Mouse (Mus musculus) kidney, postnatal 36 days (tissue): Measurements from ENCODE around the gene Opalin.

ENCODE experiments used
- DNase-seq, 2 experiments: peaks; one replicate each; pipeline ENCODE4 v3.0.0; 2021 to 2022; ENCODE audit warnings: mixed read lengths in 2 of 2

Gene Opalin

GRCm38 (mm10) chr19:41076906-41077305 is at the start of gene Opalin:
Gene Opalin (minus strand): TSS chr19:41077113.
- DNase-seq: no peak

GRCm38 (mm10) chr19:41123009-41123408 is 46.1 kb upstream of the Opalin start:
- DNase-seq: no peak

GRCm38 (mm10) chr19:41119924-41120323 is 43.0 kb upstream of the Opalin start:
- no peak for DNase-seq

GRCm38 (mm10) chr19:41118346-41118745 is 41.4 kb upstream of the Opalin start:
- DNase-seq: no peak

DNA sequence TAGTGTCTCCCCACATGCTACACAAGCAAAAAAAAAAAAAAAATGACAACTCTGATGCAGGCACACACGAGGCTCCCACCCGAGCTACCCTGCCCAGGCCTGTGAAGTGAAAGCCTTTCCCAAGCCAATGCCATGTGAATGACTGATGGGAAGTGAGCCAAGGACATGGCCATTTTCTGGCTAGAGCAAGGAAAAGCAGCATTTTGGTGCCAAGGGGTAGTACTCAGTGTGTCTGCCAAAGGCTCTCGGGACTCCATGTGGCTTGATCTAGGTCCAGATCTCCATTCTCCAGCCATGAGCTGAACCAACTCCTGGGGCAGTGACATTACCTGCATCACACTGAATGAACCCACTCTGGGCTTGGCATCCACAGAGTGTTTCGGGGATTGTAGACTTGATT is 40.4 kb upstream of the Opalin start:
- DNase-seq: no peak

- no peak for DNase-seq
Observed at GRCm38 (mm10) chr19:41114611-41115010, 37.7 kb upstream of the Opalin start.

GRCm38 (mm10) chr19:41113911-41114531 is 37.1 kb upstream of the Opalin start:
- no peak for DNase-seq

DNA sequence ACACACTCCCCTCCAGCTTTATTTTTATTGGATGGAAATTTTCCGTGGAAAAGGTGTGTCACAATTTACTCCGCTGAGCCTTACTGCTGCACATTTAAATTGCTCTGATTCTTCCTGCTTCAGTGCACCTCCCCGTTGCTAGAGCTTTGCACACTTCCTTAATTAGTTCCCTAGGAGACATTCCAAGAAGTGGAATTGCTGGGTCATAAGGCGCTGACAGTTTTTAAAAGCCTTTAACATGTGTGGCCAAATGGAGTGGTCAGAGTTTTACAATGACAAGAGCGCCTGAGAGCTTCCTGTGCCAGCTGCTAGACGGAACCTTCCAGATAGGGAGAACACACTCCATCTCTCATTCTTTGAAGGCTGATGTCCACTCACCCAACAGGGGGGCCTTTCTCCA is 35.7 kb upstream of the Opalin start:
- DNase-seq: no peak

DNA sequence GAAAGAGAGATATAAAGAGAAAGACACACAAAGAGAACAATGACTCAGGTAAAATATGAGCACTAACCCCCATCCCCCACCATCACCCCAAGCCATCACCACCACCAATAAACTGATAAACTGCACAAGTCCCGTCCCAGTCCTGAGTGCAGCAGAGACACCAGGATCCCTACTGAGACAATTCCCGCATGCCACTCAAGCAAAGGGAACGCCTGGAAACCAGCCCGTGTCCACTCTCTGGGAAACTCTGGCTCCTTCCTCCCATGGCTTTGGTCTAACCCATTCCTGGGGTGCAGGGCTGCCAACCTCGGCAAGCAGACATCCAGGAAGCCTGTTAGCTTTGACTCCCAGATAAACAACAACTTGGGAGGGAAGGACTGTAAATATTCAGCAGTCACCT is 33.1 kb upstream of the Opalin start:
- no peak for DNase-seq

- no peak for DNase-seq
Observed at GRCm38 (mm10) chr19:41109496-41109895, 32.6 kb upstream of the Opalin start.

GRCm38 (mm10) chr19:41108666-41109065 is 31.8 kb upstream of the Opalin start:
- no peak for DNase-seq

GRCm38 (mm10) chr19:41107530-41107929 is 30.6 kb upstream of the Opalin start:
- no peak for DNase-seq

DNA sequence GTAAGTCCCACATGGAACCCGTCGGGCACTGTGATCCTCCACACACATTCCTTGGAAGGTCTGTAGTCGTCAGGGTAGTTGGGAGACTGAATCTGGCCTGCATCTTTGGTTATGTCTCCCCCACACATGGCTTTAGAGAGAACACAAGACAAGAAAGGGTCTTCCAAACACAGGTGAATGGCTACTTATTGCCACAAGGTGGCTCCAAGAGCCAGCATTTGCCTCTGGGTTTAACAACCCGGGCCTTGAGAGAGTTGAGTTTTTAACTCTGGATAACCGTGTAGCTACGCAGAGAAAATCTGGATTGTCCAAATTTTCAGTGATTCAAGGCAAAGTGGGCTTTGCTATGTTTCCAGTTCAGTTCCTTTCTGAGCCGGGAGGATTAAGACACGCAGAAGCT is 28.0 kb upstream of the Opalin start:
- peak in 1 of 2 experiments; percentile 48 for DNase-seq

DNA sequence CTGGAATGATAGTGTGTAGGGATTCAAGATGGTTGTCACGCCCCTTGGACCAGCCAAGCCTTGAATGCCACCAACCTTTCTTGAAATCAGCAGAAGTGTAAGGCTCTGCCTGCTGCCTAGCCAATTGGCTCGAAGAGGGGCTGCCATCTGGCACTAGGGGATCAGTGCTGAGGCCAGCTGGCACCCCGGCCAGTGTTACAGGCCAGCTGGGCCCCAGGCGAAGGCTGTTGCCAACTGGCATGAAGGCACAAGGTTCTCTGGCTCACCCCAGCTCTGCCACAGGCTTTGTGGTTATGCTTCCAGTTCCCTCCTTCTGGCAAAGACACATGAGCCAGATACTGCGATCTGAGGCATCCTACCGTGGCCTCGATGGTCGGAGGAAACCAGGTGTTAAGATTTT is 24.5 kb upstream of the Opalin start:
- DNase-seq: peak in 1 of 2 experiments; percentile 21

DNA sequence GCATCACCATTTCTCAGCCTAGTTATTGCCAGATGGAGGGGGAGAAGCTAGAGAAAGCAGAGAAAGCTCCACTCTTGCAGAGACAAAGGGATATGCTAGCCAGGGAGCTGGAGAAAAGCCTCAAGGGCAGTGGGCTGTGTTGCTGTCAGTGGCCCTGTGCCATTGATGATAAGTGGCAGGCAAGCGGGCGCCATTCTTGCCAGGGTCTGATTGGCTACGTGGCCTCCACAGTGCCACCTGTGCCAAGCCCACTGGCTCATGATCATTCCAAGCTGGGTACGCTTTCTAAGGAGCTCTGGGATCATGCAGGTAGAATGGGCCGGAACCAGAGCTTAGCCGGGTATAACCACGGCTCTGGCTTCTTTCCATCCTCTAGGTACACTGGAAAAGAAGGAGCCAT is 23.9 kb upstream of the Opalin start:
- DNase-seq: no peak

DNA sequence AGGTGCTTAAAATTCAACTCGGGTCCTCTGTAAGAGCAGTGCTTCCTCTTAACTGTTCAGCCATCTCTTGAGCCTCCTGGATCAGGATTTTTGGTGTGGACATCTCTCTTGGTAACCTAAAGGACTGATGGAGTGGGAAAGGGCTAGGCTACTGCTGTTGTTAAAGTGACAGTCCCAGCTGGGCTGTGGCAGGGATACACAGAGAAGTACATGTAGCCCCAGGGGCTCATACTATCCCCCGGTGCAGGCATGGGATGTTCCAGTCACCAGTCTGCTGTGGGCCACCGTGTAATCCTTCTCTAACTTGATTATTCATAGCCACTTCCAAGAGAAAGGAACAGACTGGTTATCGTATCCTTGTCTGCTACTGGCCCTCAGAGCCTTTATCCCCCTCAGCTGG is 20.1 kb upstream of the Opalin start:
- no peak for DNase-seq

- no peak for DNase-seq
Observed at GRCm38 (mm10) chr19:41091901-41092300, 15.0 kb upstream of the Opalin start.

DNA sequence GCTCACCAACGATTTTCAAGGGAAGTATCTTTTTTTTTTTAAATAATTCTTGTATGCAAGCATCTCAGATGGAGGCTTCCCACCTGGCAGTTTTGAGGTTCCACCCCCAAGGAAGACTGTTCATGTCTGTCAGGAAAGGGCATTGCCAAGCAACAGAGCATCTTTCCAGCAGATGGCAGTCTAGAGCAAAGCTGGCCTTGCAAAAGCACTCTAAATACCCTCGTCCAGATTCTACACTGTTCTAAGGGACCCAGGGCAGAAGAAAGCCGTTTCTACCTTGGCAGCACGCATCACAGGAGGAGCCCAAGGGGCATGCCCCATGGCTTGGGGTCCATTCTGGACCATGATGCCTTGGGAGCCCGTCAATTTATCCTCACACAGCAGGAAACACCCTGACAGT is 12.9 kb upstream of the Opalin start:
- peak; percentile 35 to 80 for DNase-seq

DNA sequence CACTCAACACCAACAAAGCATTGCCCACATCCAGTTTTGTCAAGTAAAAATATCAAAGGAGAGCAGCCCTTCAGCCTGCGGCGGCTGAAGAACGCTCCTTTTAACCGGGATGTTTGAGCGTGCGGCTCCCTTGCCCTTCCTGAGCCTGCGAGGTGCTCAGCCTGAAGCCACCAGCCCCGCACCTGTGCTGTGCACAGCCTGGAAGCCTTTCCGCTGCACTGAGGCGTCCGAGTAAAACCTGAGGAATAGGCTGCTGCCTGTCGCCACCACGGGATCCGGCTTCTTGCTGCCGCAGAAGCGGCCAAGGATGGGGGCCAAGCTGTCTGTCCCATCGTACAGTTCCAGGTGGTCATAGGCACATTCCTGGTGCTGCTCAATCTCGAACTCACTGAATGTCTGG is 11.6 kb upstream of the Opalin start:
- DNase-seq: no peak

DNA sequence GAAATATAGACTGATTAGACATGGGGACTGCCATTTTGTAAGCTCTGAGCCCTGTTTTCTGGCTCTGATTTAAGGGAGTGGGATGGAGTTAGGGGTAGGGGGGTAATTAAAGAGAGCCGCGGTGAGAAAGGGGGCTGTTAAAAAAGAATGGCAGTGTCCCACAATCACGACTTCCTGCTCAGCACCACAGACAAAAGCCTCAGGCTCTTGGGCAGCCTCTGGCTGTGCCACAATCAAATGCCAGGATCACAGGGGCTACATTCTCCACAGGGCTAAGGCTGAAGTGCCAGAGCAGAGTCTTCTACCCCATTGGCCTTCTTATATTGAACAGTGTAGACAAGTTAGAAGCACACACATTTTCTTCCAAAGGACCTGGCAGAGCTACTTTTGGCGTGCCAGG is 11.0 kb upstream of the Opalin start:
- no peak for DNase-seq

DNA sequence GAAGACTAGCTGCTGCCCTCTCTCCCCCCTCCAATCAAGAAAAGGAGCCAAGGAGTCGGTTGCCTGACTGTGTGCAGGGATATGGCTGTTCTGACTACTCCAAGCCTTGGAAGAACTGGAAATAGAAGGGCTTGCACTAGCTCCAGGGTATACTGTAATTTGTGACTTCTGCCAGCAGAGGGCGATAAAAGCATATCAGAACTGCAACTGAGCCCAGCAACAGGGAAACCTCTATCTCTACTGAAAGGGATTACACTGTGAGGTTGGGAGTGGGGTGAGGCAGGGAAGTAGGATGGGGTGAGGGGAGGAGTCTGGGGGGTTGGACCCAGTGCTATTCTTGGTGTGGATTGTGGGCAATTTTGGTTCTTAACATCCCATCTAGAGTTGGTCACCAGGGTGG is 9.8 kb upstream of the Opalin start:
- peak; percentile 67 to 82 for DNase-seq

DNA sequence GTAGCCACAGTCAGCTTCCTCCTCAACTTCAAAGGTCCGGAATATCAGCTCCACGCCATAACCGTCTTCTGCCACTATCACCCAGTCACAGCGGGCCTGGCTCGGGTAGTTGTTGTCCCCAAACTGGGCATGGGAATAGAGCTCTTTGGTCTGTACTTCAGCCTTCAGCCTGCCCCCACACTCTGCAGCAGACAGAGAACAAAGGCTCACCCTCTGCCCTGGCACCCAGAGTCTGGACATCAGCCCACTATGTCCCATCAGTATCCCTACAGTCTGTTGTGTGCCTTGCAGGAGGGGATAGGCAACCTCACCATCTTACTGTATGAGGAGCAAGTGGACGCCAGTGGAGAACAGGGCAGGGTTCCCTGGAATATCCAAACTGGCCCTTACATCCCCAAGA is 9.4 kb upstream of the Opalin start:
- no peak for DNase-seq

- no peak for DNase-seq
Observed at GRCm38 (mm10) chr19:41083646-41084045, 6.7 kb upstream of the Opalin start.

DNA sequence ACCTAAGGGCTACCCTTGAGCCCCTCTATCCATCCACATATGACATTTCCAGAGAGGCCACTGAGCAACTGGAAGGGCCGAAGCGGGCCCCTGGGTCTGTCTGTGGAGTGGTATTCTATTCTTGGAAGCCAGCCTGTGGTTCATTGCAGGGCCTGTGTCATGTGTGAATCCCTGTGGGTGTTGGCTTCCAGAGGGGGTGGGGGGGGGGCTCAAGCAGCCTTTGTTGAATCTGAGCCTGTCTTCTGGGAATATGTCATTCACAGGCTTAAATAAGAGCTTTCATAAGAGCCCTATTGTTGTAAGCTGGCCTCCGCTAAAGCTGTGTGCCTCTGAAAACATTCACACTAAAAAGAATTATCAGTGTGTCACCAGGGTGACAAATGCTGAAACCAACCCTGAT is 4.7 kb upstream of the Opalin start:
- DNase-seq: no peak

- DNase-seq: no peak
Observed at GRCm38 (mm10) chr19:41073746-41074455, 3.0 kb downstream of the Opalin start.
